Mouse (Mus musculus): ENCODE measurements around the gene Adgrl2. TPM values are rescaled to one million over a fixed set of nuclear protein-coding genes. Genes with fewer than 3 reads are reported as not detected.

Gene Adgrl2
- 0.49 TPM for total RNA-seq (2023)

GRCm38 (mm10) chr3:148990531-148991003 is at the start of gene Adgrl2:
Gene Adgrl2, minus strand, starts transcription at chr3:148990555.

